Mouse (Mus musculus) lung, adult 18-20 months (tissue): ENCODE measurements around the gene Aldh3b2.

Experiments used
- DNase-seq, 2 experiments: peaks; one replicate each; pipeline ENCODE4 v3.0.0; 2022; ENCODE audit warnings: mixed read lengths in 2 of 2

Aldh3b2 gene

GRCm38 (mm10) chr19:4013066-4013465 lies 40.9 kb downstream of the Aldh3b2 start:
- no peak for DNase-seq

- no peak for DNase-seq
Observed at GRCm38 (mm10) chr19:4014802-4015201, 42.7 kb downstream of the Aldh3b2 start.

- DNase-seq, result no peak
Observed at GRCm38 (mm10) chr19:4015635-4016034, 43.5 kb downstream of the Aldh3b2 start.

- no peak for DNase-seq
Observed at GRCm38 (mm10) chr19:4017921-4018587, 45.9 kb downstream of the Aldh3b2 start.

- peak; percentile 85 to 91 for DNase-seq
Observed at GRCm38 (mm10) chr19:4018743-4019583, 46.8 kb downstream of the Aldh3b2 start.

GRCm38 (mm10) chr19:4023185-4023584 lies 51.1 kb downstream of the Aldh3b2 start:
- no peak for DNase-seq

- DNase-seq, result no peak
Observed at GRCm38 (mm10) chr19:4027576-4027975, 55.4 kb downstream of the Aldh3b2 start.
